Mouse (Mus musculus): ENCODE results near the gene Trex1.

Gene Trex1

GRCm38 (mm10) chr9:109087987-109088386 is 28.5 kb upstream of the Trex1 start:
- DNase-seq (ENCODE audit: low read depth, low spot score), result no peak

GRCm38 (mm10) chr9:109084922-109085321 is 25.4 kb upstream of the Trex1 start:
- DNase-seq (ENCODE audit: low read depth, low spot score), result peak; percentile 49

GRCm38 (mm10) chr9:109082124-109082800 is 22.7 kb upstream of the Trex1 start, which contains the start of the genes Ccdc51 and Tma7:
TSS of gene Ccdc51 (plus strand) at chr9:109082493.
TSS of gene Tma7 (minus strand) at chr9:109082587.
- peak; percentile 91 for DNase-seq (ENCODE audit: low read depth, low spot score)

- peak; percentile 19 for DNase-seq (ENCODE audit: low read depth, low spot score)
Observed at GRCm38 (mm10) chr9:109081749-109082123, 22.2 kb upstream of the Trex1 start.

GRCm38 (mm10) chr9:109080516-109080915 is 21.0 kb upstream of the Trex1 start:
- DNase-seq (ENCODE audit: low read depth, low spot score), result no peak

GRCm38 (mm10) chr9:109073661-109074573 is 14.4 kb upstream of the Trex1 start, which contains the start of gene Atrip:
TSS of gene Atrip (minus strand) at chr9:109074124.
- DNase-seq (ENCODE audit: low read depth, low spot score), result peak; percentile 90

- no peak for DNase-seq (ENCODE audit: low read depth, low spot score)
Observed at GRCm38 (mm10) chr9:109068095-109068735, 8.7 kb upstream of the Trex1 start.

- DNase-seq (ENCODE audit: low read depth, low spot score), result no peak
Observed at GRCm38 (mm10) chr9:109060898-109061295, 1.4 kb upstream of the Trex1 start.

GRCm38 (mm10) chr9:109060184-109060897 is 807 bp upstream of the Trex1 start:
- DNase-seq (ENCODE audit: low read depth, low spot score), result peak; percentile 33

GRCm38 (mm10) chr9:109058006-109058765 is 1.3 kb downstream of the Trex1 start:
- peak; percentile 67 for DNase-seq (ENCODE audit: low read depth, low spot score)

GRCm38 (mm10) chr9:109057543-109057942 is 2.0 kb downstream of the Trex1 start:
- no peak for DNase-seq (ENCODE audit: low read depth, low spot score)

- DNase-seq (ENCODE audit: low read depth, low spot score), result no peak
Observed at GRCm38 (mm10) chr9:109056916-109057315, 2.6 kb downstream of the Trex1 start.

- peak; percentile 30 for DNase-seq (ENCODE audit: low read depth, low spot score)
Observed at GRCm38 (mm10) chr9:109056081-109056690, 3.3 kb downstream of the Trex1 start.

- peak; percentile 37 for DNase-seq (ENCODE audit: low read depth, low spot score)
Observed at GRCm38 (mm10) chr9:109055271-109056030, 4.1 kb downstream of the Trex1 start.

GRCm38 (mm10) chr9:109054712-109055111 is 4.8 kb downstream of the Trex1 start:
- DNase-seq (ENCODE audit: low read depth, low spot score), result peak; percentile 90

- DNase-seq (ENCODE audit: low read depth, low spot score), result peak; percentile 32
Observed at GRCm38 (mm10) chr9:109053851-109054250, 5.7 kb downstream of the Trex1 start.

- DNase-seq (ENCODE audit: low read depth, low spot score), result no peak
Observed at GRCm38 (mm10) chr9:109053366-109053765, 6.2 kb downstream of the Trex1 start.

GRCm38 (mm10) chr9:109052490-109053260 is 6.9 kb downstream of the Trex1 start:
- DNase-seq (ENCODE audit: low read depth, low spot score), result peak; percentile 86

Measured in CD4-positive helper T cell, adult 2 months (primary cell).